Mouse (Mus musculus): ENCODE measurements around the gene Erich3. TPM values are rescaled to one million over a fixed set of nuclear protein-coding genes. Genes with fewer than 3 reads are reported as not detected.
A peak's percentile ranks its signal among the peaks of the same experiment; 100 is the strongest.

The Erich3 gene
- polyA plus RNA-seq, 1 experiment from 2014 or later: not detected

- Histone ChIP-seq H3K9me3 (ENCODE audit: control insufficient read depth, low read length) (no peaks in the 10 kb centered on the region), H3K36me3 (ENCODE audit: control insufficient read depth, insufficient read depth, low read length) (no peaks in the 10 kb centered on the region), H3K4me3 (ENCODE audit: low read depth, low read length) (no peak overlapping the region), H3K27ac (ENCODE audit: low read depth, low read length) (no peak overlapping the region), H3K4me1 (replicated peaks; ENCODE audit: control insufficient read depth, insufficient read depth, low read length) (no peaks in the 10 kb centered on the region), H3K9ac (ENCODE audit: low read depth, low read length) (no peak overlapping the region), H3K27me3 (replicated peaks; ENCODE audit: control insufficient read depth, insufficient read depth, low read length) (no peaks in the 10 kb centered on the region), H3K4me2 (no peak overlapping the region)
- WGBS: 74% methylated on average over 8 of the region's 8 CpGs
- DNase-seq (ENCODE audit: low spot score): no peak
- ATAC-seq (replicated peaks; ENCODE audit: low FRiP score): no peak
Observed at GRCm38 (mm10) chr3:154800888-154801429, 137.3 kb downstream of the Erich3 start.

GRCm38 (mm10) chr3:154806626-154807025 lies 143.0 kb downstream of the Erich3 start:
- H3K9ac ChIP-seq (ENCODE audit: low read depth, low read length): no peak overlapping the region
- H3K4me2 ChIP-seq: no peak overlapping the region
- no peaks in the 10 kb centered on the region for H3K9me3 ChIP-seq (ENCODE audit: control insufficient read depth, low read length)
- no peaks in the 10 kb centered on the region for H3K27me3 ChIP-seq (replicated peaks; ENCODE audit: control insufficient read depth, insufficient read depth, low read length)
- WGBS: 47% methylated on average over 7 of the region's 7 CpGs
- no peak overlapping the region for H3K27ac ChIP-seq (ENCODE audit: low read depth, low read length)
- no peaks in the 10 kb centered on the region for H3K4me1 ChIP-seq (replicated peaks; ENCODE audit: control insufficient read depth, insufficient read depth, low read length)
- H3K36me3 ChIP-seq (ENCODE audit: control insufficient read depth, insufficient read depth, low read length): no peaks in the 10 kb centered on the region
- no peak overlapping the region for H3K4me3 ChIP-seq (ENCODE audit: low read depth, low read length)
- DNase-seq (ENCODE audit: low spot score): no peak
- 0 out of 2 replicates have a peak, but pooled peaks have one; percentile 47 for ATAC-seq (replicated peaks; ENCODE audit: low FRiP score)

DNA sequence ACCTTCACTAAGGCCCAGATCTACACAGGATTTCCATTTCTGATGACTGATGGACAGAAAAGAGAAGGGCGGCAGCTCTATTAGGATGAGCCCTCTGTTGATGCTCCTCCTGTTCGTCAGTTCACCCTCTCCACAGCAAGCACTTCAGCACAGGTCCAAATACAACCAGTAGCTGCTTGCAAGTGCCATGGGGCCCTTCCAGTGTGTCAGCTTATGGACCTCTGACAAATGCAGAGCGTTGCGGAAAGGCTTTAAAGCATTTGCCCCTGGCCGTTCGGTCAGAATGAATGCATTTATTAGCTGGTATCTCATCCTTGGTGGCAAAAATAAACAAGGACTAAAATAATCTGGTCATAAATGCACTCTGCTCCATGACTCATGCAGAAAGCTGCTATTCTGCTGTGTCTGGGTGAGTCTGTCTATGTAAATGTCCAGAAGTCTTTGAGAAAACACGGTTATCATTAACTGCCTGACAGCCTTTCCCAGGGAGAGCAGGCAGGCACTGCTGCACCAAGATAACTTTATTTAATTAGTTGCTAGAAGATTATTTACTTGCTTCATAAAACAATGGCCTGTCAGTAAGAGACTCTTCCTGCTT lies 146.7 kb downstream of the Erich3 start:
- Histone ChIP-seq H3K9me3 (ENCODE audit: control insufficient read depth, low read length) (no peaks in the 10 kb centered on the region), H3K36me3 (ENCODE audit: control insufficient read depth, insufficient read depth, low read length) (no peaks in the 10 kb centered on the region), H3K27ac (ENCODE audit: low read depth, low read length) (no peak overlapping the region), H3K4me3 (ENCODE audit: low read depth, low read length) (no peak overlapping the region), H3K27me3 (replicated peaks; ENCODE audit: control insufficient read depth, insufficient read depth, low read length) (no peaks in the 10 kb centered on the region), H3K4me1 (replicated peaks; ENCODE audit: control insufficient read depth, insufficient read depth, low read length) (no peaks in the 10 kb centered on the region), H3K4me2 (no peak overlapping the region), H3K9ac (ENCODE audit: low read depth, low read length) (no peak overlapping the region)
- WGBS: 59% methylated on average over 7 of the region's 7 CpGs
- no peak for ATAC-seq (replicated peaks; ENCODE audit: low FRiP score)
- DNase-seq (ENCODE audit: low spot score): no peak

- DNase-seq (ENCODE audit: low spot score) (no peak), ATAC-seq (replicated peaks; ENCODE audit: low FRiP score) (no peak)
- WGBS: 47% methylated on average over 9 of the region's 9 CpGs
- H3K27ac ChIP-seq (ENCODE audit: low read depth, low read length): no peak overlapping the region
- H3K36me3 ChIP-seq (ENCODE audit: control insufficient read depth, insufficient read depth, low read length): no peaks in the 10 kb centered on the region
- no peak overlapping the region for H3K9ac ChIP-seq (ENCODE audit: low read depth, low read length)
- H3K9me3 ChIP-seq (ENCODE audit: control insufficient read depth, low read length): no peaks in the 10 kb centered on the region
- H3K27me3 ChIP-seq (replicated peaks; ENCODE audit: control insufficient read depth, insufficient read depth, low read length): no peaks in the 10 kb centered on the region
- H3K4me2 ChIP-seq: no peak overlapping the region
- no peaks in the 10 kb centered on the region for H3K4me1 ChIP-seq (replicated peaks; ENCODE audit: control insufficient read depth, insufficient read depth, low read length)
- H3K4me3 ChIP-seq (ENCODE audit: low read depth, low read length): no peak overlapping the region
Observed at GRCm38 (mm10) chr3:154811281-154811680, 147.6 kb downstream of the Erich3 start.

DNA sequence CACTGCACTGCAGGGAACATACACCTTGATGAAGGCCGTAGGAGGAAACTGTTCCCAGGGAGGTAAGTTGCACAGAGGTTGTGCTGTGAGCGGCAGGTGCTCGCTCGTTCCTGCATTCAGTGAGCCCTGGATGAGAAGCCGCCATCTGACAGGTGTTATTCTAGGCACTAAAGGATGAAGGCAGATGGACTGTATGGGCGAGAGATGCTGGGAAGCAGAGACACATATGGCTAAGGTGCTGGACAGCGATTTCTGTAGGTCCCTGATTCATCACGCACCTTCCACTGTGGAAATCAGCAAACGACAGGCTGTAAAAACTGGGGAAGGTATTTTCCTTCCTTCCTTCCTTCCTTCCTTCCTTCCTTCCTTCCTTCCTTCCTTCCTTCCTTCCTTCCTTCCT lies 148.2 kb downstream of the Erich3 start:
- Histone ChIP-seq H3K27me3 (replicated peaks; ENCODE audit: control insufficient read depth, insufficient read depth, low read length) (peaks cover 3% of the 10 kb centered on the region; the same call in 1 of the 2 replicates), H3K9ac (ENCODE audit: low read depth, low read length) (no peak overlapping the region), H3K4me1 (replicated peaks; ENCODE audit: control insufficient read depth, insufficient read depth, low read length) (no peaks in the 10 kb centered on the region), H3K27ac (ENCODE audit: low read depth, low read length) (no peak overlapping the region), H3K4me2 (no peak overlapping the region), H3K36me3 (ENCODE audit: control insufficient read depth, insufficient read depth, low read length) (no peaks in the 10 kb centered on the region), H3K9me3 (ENCODE audit: control insufficient read depth, low read length) (no peaks in the 10 kb centered on the region), H3K4me3 (ENCODE audit: low read depth, low read length) (no peak overlapping the region)
- no peak for ATAC-seq (replicated peaks; ENCODE audit: low FRiP score)
- DNase-seq (ENCODE audit: low spot score): no peak
- 64% methylated on average over 9 of the region's 9 CpGs for WGBS

DNA sequence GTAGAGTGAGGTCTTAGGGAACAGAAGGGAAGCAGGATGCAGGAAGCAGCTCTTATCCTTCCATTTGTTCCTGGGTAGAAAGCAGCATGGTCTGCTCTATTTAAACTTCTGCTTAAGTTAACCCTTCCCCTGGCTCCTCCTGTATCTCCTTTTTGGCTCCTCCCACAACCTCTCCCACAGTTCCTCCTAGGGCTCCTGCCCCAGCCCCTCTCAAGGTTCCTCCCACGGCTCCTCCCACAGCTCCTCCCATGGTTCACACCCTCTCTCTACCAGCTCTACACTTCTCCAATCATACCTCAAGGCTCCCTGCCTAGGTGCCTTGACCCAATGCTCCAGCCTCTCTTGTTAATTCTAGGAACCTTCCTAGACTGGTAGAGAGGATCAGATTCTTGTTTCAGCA lies 149.2 kb downstream of the Erich3 start:
- H3K27ac ChIP-seq (ENCODE audit: low read depth, low read length): no peak overlapping the region
- H3K9me3 ChIP-seq (ENCODE audit: control insufficient read depth, low read length): no peaks in the 10 kb centered on the region
- no peak overlapping the region for H3K4me3 ChIP-seq (ENCODE audit: low read depth, low read length)
- no peaks in the 10 kb centered on the region for H3K36me3 ChIP-seq (ENCODE audit: control insufficient read depth, insufficient read depth, low read length)
- no peak overlapping the region for H3K4me2 ChIP-seq
- H3K27me3 ChIP-seq (replicated peaks; ENCODE audit: control insufficient read depth, insufficient read depth, low read length): peaks cover 9% of the 10 kb centered on the region; the same call in 1 of the 2 replicates
- 20% methylated on average over 1 of the region's 1 CpGs for WGBS
- H3K9ac ChIP-seq (ENCODE audit: low read depth, low read length): no peak overlapping the region
- no peak; the same call in 1 of the 2 replicates for ATAC-seq (replicated peaks; ENCODE audit: low FRiP score)
- no peaks in the 10 kb centered on the region for H3K4me1 ChIP-seq (replicated peaks; ENCODE audit: control insufficient read depth, insufficient read depth, low read length)
- no peak for DNase-seq (ENCODE audit: low spot score)

DNA sequence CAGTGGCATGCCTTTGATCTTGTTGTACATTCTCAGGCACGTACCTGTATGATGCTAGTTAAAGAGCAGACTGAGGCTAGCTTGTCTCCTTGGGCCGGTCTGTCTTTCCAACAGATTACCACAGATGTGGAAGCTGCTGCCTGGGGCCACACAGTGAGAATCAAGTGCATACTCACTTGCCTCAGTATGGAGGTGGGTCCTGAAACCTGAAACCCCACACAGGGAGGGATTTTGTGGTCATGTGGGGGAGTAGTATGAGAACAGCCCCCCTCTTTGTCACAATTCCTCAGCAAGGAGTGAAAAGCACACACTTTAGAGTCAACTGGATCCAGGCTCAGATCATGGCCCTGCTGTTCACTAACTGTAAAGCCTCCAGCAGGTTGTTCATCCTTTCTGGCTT lies 151.9 kb downstream of the Erich3 start:
- H3K9me3 ChIP-seq (ENCODE audit: control insufficient read depth, low read length): no peaks in the 10 kb centered on the region
- no peak overlapping the region for H3K27ac ChIP-seq (ENCODE audit: low read depth, low read length)
- peaks cover 9% of the 10 kb centered on the region; the same call in 1 of the 2 replicates for H3K27me3 ChIP-seq (replicated peaks; ENCODE audit: control insufficient read depth, insufficient read depth, low read length)
- H3K4me2 ChIP-seq: no peak overlapping the region
- no peaks in the 10 kb centered on the region for H3K4me1 ChIP-seq (replicated peaks; ENCODE audit: control insufficient read depth, insufficient read depth, low read length)
- H3K9ac ChIP-seq (ENCODE audit: low read depth, low read length): no peak overlapping the region
- DNase-seq (ENCODE audit: low spot score) (no peak), ATAC-seq (replicated peaks; ENCODE audit: low FRiP score) (no peak)
- 42% methylated on average over 2 of the region's 2 CpGs for WGBS
- H3K36me3 ChIP-seq (ENCODE audit: control insufficient read depth, insufficient read depth, low read length): no peaks in the 10 kb centered on the region
- no peak overlapping the region for H3K4me3 ChIP-seq (ENCODE audit: low read depth, low read length)

GRCm38 (mm10) chr3:154816231-154816630 lies 152.6 kb downstream of the Erich3 start:
- H3K4me3 ChIP-seq (ENCODE audit: low read depth, low read length): no peak overlapping the region
- no peaks in the 10 kb centered on the region for H3K4me1 ChIP-seq (replicated peaks; ENCODE audit: control insufficient read depth, insufficient read depth, low read length)
- no peaks in the 10 kb centered on the region for H3K9me3 ChIP-seq (ENCODE audit: control insufficient read depth, low read length)
- ATAC-seq (replicated peaks; ENCODE audit: low FRiP score): no peak
- no peak for DNase-seq (ENCODE audit: low spot score)
- H3K27ac ChIP-seq (ENCODE audit: low read depth, low read length): no peak overlapping the region
- no peaks in the 10 kb centered on the region for H3K36me3 ChIP-seq (ENCODE audit: control insufficient read depth, insufficient read depth, low read length)
- peaks cover 9% of the 10 kb centered on the region; the same call in 1 of the 2 replicates for H3K27me3 ChIP-seq (replicated peaks; ENCODE audit: control insufficient read depth, insufficient read depth, low read length)
- no peak overlapping the region for H3K4me2 ChIP-seq
- no peak overlapping the region for H3K9ac ChIP-seq (ENCODE audit: low read depth, low read length)
- WGBS: 63% methylated on average over 3 of the region's 3 CpGs

All from liver, embryonic 11.5 days (tissue).